Mouse (Mus musculus): ENCODE measurements around the gene Prr11.

- no peak for TF ChIP-seq POLR2A (IDR thresholded peaks at IDR 0.05; ENCODE audit: insufficient read length, low read depth)
- no peak for TF ChIP-seq TCF3 (IDR thresholded peaks at IDR 0.05; ENCODE audit: insufficient read length, low read depth)
Observed at GRCm38 (mm10) chr11:87109519-87110171, 1.1 kb upstream of the Prr11 start.

All from myocyte (in vitro differentiated cells).